Mouse (Mus musculus) CH12.LX (cell line): Measurements from ENCODE around the gene Gen1. TPM values are rescaled to one million over a fixed set of nuclear protein-coding genes. Genes with fewer than 3 reads are reported as not detected.

Source experiments
- DNase-seq: peaks from one replicate; pipeline ENCODE4 v3.0.0-alpha.2; 2013; ENCODE audit errors: extremely low read depth
- H3K27ac ChIP-seq: 2 replicates; pipeline ENCODE4 v1.5.1; 2012; ENCODE audit warnings: low read depth, mild to moderate bottlenecking, control low read depth, moderate library complexity; ENCODE audit not compliant: insufficient read depth
- H3K27me3 ChIP-seq: replicated peaks from 2 replicates; pipeline ENCODE3; 2012; ENCODE audit warnings: inconsistent platforms
- H3K36me3 ChIP-seq, 2 experiments: replicated peaks in 1 of 2; 2 replicates each; pipeline versions ENCODE3 to v1.6.1; 2012; ENCODE audit warnings: inconsistent platforms in 1 of 2, low read length in 1 of 2, mild to moderate bottlenecking in 1 of 2, mixed read lengths in 1 of 2, moderate library complexity in 1 of 2; ENCODE audit not compliant: control insufficient read depth in 1 of 2, insufficient read depth in 1 of 2
- H3K4me1 ChIP-seq, 2 experiments: 2 replicates each; pipeline ENCODE4 v1.6.1; 2012; ENCODE audit warnings: inconsistent platforms in 1 of 2, moderate library complexity in 1 of 2; ENCODE audit not compliant: insufficient read depth in 2 of 2, control insufficient read depth in 1 of 2
- H3K4me2 ChIP-seq: 2 replicates; pipeline ENCODE4 v1.6.1; 2012; ENCODE audit warnings: low read depth, mild to moderate bottlenecking, control low read depth; ENCODE audit not compliant: poor library complexity, insufficient read depth, severe bottlenecking
- H3K4me3 ChIP-seq, 3 experiments: fragments of 150-350 bp in 1 of 3; sonication (generic) in 1 of 3; replicated peaks in 1 of 3; 2 replicates each; pipeline versions ENCODE3 to v1.5.1; 2011 to 2012; ENCODE audit warnings: low read depth in 2 of 3, low read length in 2 of 3, mild to moderate bottlenecking in 2 of 3, moderate library complexity in 2 of 3, control low read depth in 1 of 3, improper control_type of control experiment in 1 of 3, inconsistent platforms in 1 of 3, mixed read lengths in 1 of 3; ENCODE audit not compliant: poor library complexity in 1 of 3
- H3K79me2 ChIP-seq: replicated peaks from 2 replicates; pipeline ENCODE4 v1.6.1; 2012; ENCODE audit warnings: mild to moderate bottlenecking, moderate library complexity; ENCODE audit not compliant: control insufficient read depth, poor library complexity, insufficient read depth, severe bottlenecking; ENCODE audit errors: extremely low read depth
- H3K9ac ChIP-seq: 2 replicates; pipeline ENCODE4 v1.6.1; 2012; ENCODE audit warnings: low read depth, mild to moderate bottlenecking, control low read depth, moderate library complexity; ENCODE audit not compliant: insufficient read depth
- H3K9me3 ChIP-seq: replicated peaks from 2 replicates; pipeline ENCODE3; 2012; ENCODE audit warnings: low read length, inconsistent platforms, mixed read lengths
- BHLHE40 ChIP-seq: IDR thresholded peaks from 2 replicates; pipeline ENCODE4 v1.6.1; 2011; ENCODE audit warnings: mild to moderate bottlenecking, low read depth, low read length, improper control_type of control experiment
- CHD1 ChIP-seq: IDR thresholded peaks from 2 replicates; pipeline ENCODE4 v1.6.1; 2012; ENCODE audit warnings: low read depth, low read length, improper control_type of control experiment, inconsistent platforms
- CHD2 ChIP-seq: IDR thresholded peaks from 2 replicates; pipeline ENCODE4 v1.6.1; 2011; ENCODE audit warnings: low read length, improper control_type of control experiment
- E2F4 ChIP-seq: IDR thresholded peaks from 2 replicates; pipeline ENCODE4 v1.6.1; 2011; ENCODE audit warnings: low read depth, low read length, improper control_type of control experiment; ENCODE audit not compliant: insufficient replicate concordance
- GABPA ChIP-seq: IDR thresholded peaks from 2 replicates; pipeline ENCODE4 v1.6.1; 2012; ENCODE audit warnings: low read depth, low read length, improper control_type of control experiment, inconsistent platforms; ENCODE audit not compliant: insufficient replicate concordance
- KAT2A ChIP-seq: IDR thresholded peaks from 2 replicates; pipeline ENCODE4 v1.6.1; 2012; ENCODE audit warnings: low read length, improper control_type of control experiment, inconsistent platforms; ENCODE audit not compliant: insufficient replicate concordance
- MAFK ChIP-seq: IDR thresholded peaks from 2 replicates; pipeline ENCODE4 v1.6.1; 2011; ENCODE audit warnings: low read length, improper control_type of control experiment; ENCODE audit not compliant: insufficient replicate concordance
- MEF2A ChIP-seq: IDR thresholded peaks from 2 replicates; pipeline ENCODE4 v1.6.1; 2014; ENCODE audit warnings: low read depth, mild to moderate bottlenecking, inconsistent platforms, low read length, improper control_type of control experiment, borderline replicate concordance
- MXI1 ChIP-seq: IDR thresholded peaks from 2 replicates; pipeline ENCODE4 v1.6.1; 2011; ENCODE audit warnings: mild to moderate bottlenecking, low read depth, low read length, improper control_type of control experiment
- MYC ChIP-seq: IDR thresholded peaks from 2 replicates; pipeline ENCODE4 v1.6.1; 2011; ENCODE audit warnings: low read depth, mild to moderate bottlenecking, improper control_type of control experiment, low read length
- NELFE ChIP-seq: IDR thresholded peaks from 2 replicates; pipeline ENCODE4 v1.6.1; 2011; ENCODE audit warnings: low read depth, low read length, improper control_type of control experiment
- NRF1 ChIP-seq: IDR thresholded peaks from 2 replicates; pipeline ENCODE4 v1.6.1; 2014; ENCODE audit warnings: low read depth, mild to moderate bottlenecking, inconsistent platforms, low read length, improper control_type of control experiment, moderate library complexity
- POLR2A ChIP-seq: IDR thresholded peaks from 2 replicates; pipeline ENCODE4 v1.6.1; 2011; ENCODE audit warnings: low read depth, mild to moderate bottlenecking, improper control_type of control experiment, low read length
- POLR2AphosphoS2 ChIP-seq: IDR thresholded peaks from 2 replicates; pipeline ENCODE4 v1.6.1; 2011; ENCODE audit warnings: low read depth, low read length, improper control_type of control experiment
- RCOR1 ChIP-seq: conservative IDR thresholded peaks from 2 replicates; pipeline ENCODE4 v1.6.1; 2012; ENCODE audit warnings: low read depth, mild to moderate bottlenecking, inconsistent platforms, low read length, improper control_type of control experiment
- SIN3A ChIP-seq: IDR thresholded peaks from 2 replicates; pipeline ENCODE4 v1.6.1; 2012; ENCODE audit warnings: low read length, improper control_type of control experiment, inconsistent platforms
- SMC3 ChIP-seq: IDR thresholded peaks from 2 replicates; pipeline ENCODE4 v1.6.1; 2011; ENCODE audit warnings: low read depth, low read length, improper control_type of control experiment
- TBP ChIP-seq: conservative IDR thresholded peaks from 2 replicates; pipeline ENCODE4 v1.6.1; 2011; ENCODE audit warnings: low read depth, low read length, improper control_type of control experiment
- TCF12 ChIP-seq: IDR thresholded peaks from 2 replicates; pipeline ENCODE4 v1.6.1; 2014; ENCODE audit warnings: low read depth, mild to moderate bottlenecking, inconsistent platforms, low read length, improper control_type of control experiment
- ZNF384 ChIP-seq: IDR thresholded peaks from 2 replicates; pipeline ENCODE4 v1.6.1; 2012; ENCODE audit warnings: low read depth, low read length, improper control_type of control experiment, inconsistent platforms
- dilution Hi-C: fragments of 300-500 bp; cut with MboI; formaldehyde crosslinking; loops from 2 replicates; pipeline ENCODE4 v1.14.3; 2020; ENCODE audit warnings: low sequenced_read_pairs; ENCODE audit not compliant: extremely low pct_unique_long_range_greater_than_20kb, extremely low pct_ligation_motif_present
- in situ Hi-C: fragments of 300-500 bp; cut with MboI; formaldehyde crosslinking; loops from 3 replicates; pipeline ENCODE4 v1.14.3; 2019; ENCODE audit warnings: low sequenced_read_pairs, low pct_ligation_motif_present, low pct_unique_long_range_greater_than_20kb, mixed read lengths
- polyA plus RNA-seq: library from polyadenylated mRNA; unstranded; fragments of >175 nt; gene quantifications from 2 replicates; pipeline ENCODE4 v1.2.1, GENCODE M21; 2012; ENCODE audit warnings: low read depth; ENCODE audit not compliant: insufficient read length
- total RNA-seq, 2 experiments: library from RNA; depleted of rRNA; stranded (reverse); fragments of 300-350 nt in 1 of 2; fragments of >200 nt in 1 of 2; gene quantifications; 2 replicates each; pipeline ENCODE4 v1.2.3; 2012 to 2014

Gen1 gene
- total and polyA plus RNA-seq, 3 experiments = 13.2 to 15.3 (median 14.4) TPM

- TF ChIP-seq TBP (no peak), MXI1 (no peak), E2F4 (no peak), KAT2A (no peak), CHD2 (no peak), RCOR1 (no peak), CHD1 (no peak), ZNF384 (no peak), BHLHE40 (no peak)
- DNase-seq = no peak
- Histone ChIP-seq H3K36me3 (no peaks in the 10 kb centered on the region), H3K9me3 (no peaks in the 10 kb centered on the region), H3K4me1 (peaks cover 0 to 14% of the 10 kb centered on the region in 2 experiments; a peak in 2 of 4 replicates), H3K4me3 (no peak overlapping the region), H3K27ac (no peak overlapping the region), H3K4me2 (no peak overlapping the region), H3K9ac (no peak overlapping the region), H3K27me3 (no peaks in the 10 kb centered on the region), H3K79me2 (no peaks in the 10 kb centered on the region)
- dilution Hi-C loops (no loop called here), in situ Hi-C loops (loop anchor here (10.0 kb wide), 2 partner anchors 64 to 124 kb away; partner anchors contain the start of genes Gen1 and Smc6)
Measured at GRCm38 (mm10) chr12:11200711-11201110, 64.9 kb downstream of the Gen1 start.

- Histone ChIP-seq H3K27me3 (no peaks in the 10 kb centered on the region), H3K9me3 (no peaks in the 10 kb centered on the region), H3K79me2 (no peaks in the 10 kb centered on the region), H3K27ac (no peak overlapping the region), H3K4me1 (peaks cover 0 to 17% of the 10 kb centered on the region in 2 experiments; a peak in 2 of 4 replicates), H3K9ac (no peak overlapping the region), H3K36me3 (no peaks in the 10 kb centered on the region), H3K4me3 (no peak overlapping the region), H3K4me2 (no peak overlapping the region)
- in situ Hi-C loops (loop anchor here (25.0 kb wide), 1 partner anchor 939 kb away; no protein-coding TSS in a partner anchor), dilution Hi-C loops (no loop called here)
- DNase-seq = no peak
- TF ChIP-seq POLR2A (no peak), SIN3A (no peak), SMC3 (no peak), NELFE (no peak), POLR2AphosphoS2 (no peak), TCF12 (no peak), MEF2A (no peak), MYC (no peak), MAFK (no peak), NRF1 (no peak), GABPA (no peak), CHD2 (no peak)
Measured at GRCm38 (mm10) chr12:11198551-11198950, 67.0 kb downstream of the Gen1 start.
